Mouse (Mus musculus) common myeloid progenitor, adult 5-6 weeks (primary cell): ENCODE results near the gene Cnnm4. TPM values are rescaled to one million over a fixed set of nuclear protein-coding genes. Genes with fewer than 3 reads are reported as not detected.
A peak's percentile ranks its signal among the peaks of the same experiment; 100 is the strongest.
"Not testable (repeated sequence)": the region's sequence is repeated elsewhere in the genome, so short reads cannot be mapped to it uniquely, and the experiment has no call there.

Experiments used
- ATAC-seq: replicated peaks from 2 replicates; pipeline ENCODE4 v1.8.0; 2016; ENCODE audit warnings: low read depth, mild to moderate bottlenecking, moderate TSS enrichment, inconsistent platforms; ENCODE audit not compliant: poor library complexity, severe bottlenecking
- total RNA-seq: library from RNA; stranded (forward); fragments of 200-1000, 187-1606 nt; gene quantifications from 2 replicates; pipeline ENCODE4 v1.2.3, GENCODE M21; 2017

Cnnm4 gene
- total RNA-seq, 1 experiment from 2014 or later = 6.5 TPM

GRCm38 (mm10) chr1:36536397-36536728, 64.9 kb downstream of the Cnnm4 start:
- no peak for ATAC-seq

- ATAC-seq = not testable (repeated sequence)
These were observed 65.4 kb downstream of the Cnnm4 start, which contains the start of gene Ankrd23 for GRCm38 (mm10) chr1:36536783-36537182. Gene Ankrd23 (minus strand): TSS chr1:36536883.

GRCm38 (mm10) chr1:36538727-36539126, 67.3 kb downstream of the Cnnm4 start:
- ATAC-seq = no peak

GRCm38 (mm10) chr1:36539186-36539585, 67.8 kb downstream of the Cnnm4 start, which contains the start of gene Gm42417:
Gene Gm42417 (minus strand): TSS chr1:36539429.
- ATAC-seq = no peak

- no peak for ATAC-seq
These were observed 68.7 kb downstream of the Cnnm4 start for GRCm38 (mm10) chr1:36540132-36540531.

- no peak for ATAC-seq
These were observed 69.4 kb downstream of the Cnnm4 start for GRCm38 (mm10) chr1:36540807-36541206.

GRCm38 (mm10) chr1:36541844-36542243, 70.4 kb downstream of the Cnnm4 start:
- ATAC-seq = no peak

- no peak for ATAC-seq
These were observed 71.5 kb downstream of the Cnnm4 start for GRCm38 (mm10) chr1:36542925-36543324.

GRCm38 (mm10) chr1:36545382-36545781, 74.0 kb downstream of the Cnnm4 start:
- no peak for ATAC-seq

- ATAC-seq = no peak
These were observed 74.6 kb downstream of the Cnnm4 start for GRCm38 (mm10) chr1:36545845-36546600.

GRCm38 (mm10) chr1:36546888-36547471, 75.6 kb downstream of the Cnnm4 start, which contains the start of gene Ankrd39:
Gene Ankrd39 (minus strand): TSS chr1:36547445.
- peak; percentile 98 for ATAC-seq

GRCm38 (mm10) chr1:36547981-36548598, 76.7 kb downstream of the Cnnm4 start:
- no peak for ATAC-seq

- no peak for ATAC-seq
These were observed 77.4 kb downstream of the Cnnm4 start for GRCm38 (mm10) chr1:36548771-36549170.

- ATAC-seq = no peak
These were observed 78.1 kb downstream of the Cnnm4 start for GRCm38 (mm10) chr1:36549491-36549890.

GRCm38 (mm10) chr1:36550075-36550863, 78.8 kb downstream of the Cnnm4 start:
- ATAC-seq = no peak

- no peak for ATAC-seq
These were observed 80.5 kb downstream of the Cnnm4 start for GRCm38 (mm10) chr1:36551904-36552303.

GRCm38 (mm10) chr1:36552506-36552905, 81.1 kb downstream of the Cnnm4 start:
- ATAC-seq = no peak

- no peak for ATAC-seq
These were observed 83.4 kb downstream of the Cnnm4 start for GRCm38 (mm10) chr1:36554633-36555399.

GRCm38 (mm10) chr1:36555798-36556395, 84.5 kb downstream of the Cnnm4 start:
- ATAC-seq = peak; percentile 4; the same call in 1 of the 2 replicates
